Mouse (Mus musculus) liver, adult (tissue): ENCODE measurements around the gene Asah2.

Experiments used
- GATA4 ChIP-seq: IDR thresholded peaks from 2 replicates; pipeline ENCODE4 v1.6.1; 2014; ENCODE audit warnings: mild to moderate bottlenecking, low read length; ENCODE audit not compliant: insufficient replicate concordance

The Asah2 gene

GRCm38 (mm10) chr19:32056252-32056651, 51.8 kb downstream of the Asah2 start:
- TF ChIP-seq GATA4, result no peak

GRCm38 (mm10) chr19:32055725-32056124, 52.3 kb downstream of the Asah2 start:
- TF ChIP-seq GATA4, result peak; percentile 27; the same call in 1 of the 2 replicates

GRCm38 (mm10) chr19:32051251-32051650, 56.8 kb downstream of the Asah2 start:
- TF ChIP-seq GATA4, result no peak

DNA sequence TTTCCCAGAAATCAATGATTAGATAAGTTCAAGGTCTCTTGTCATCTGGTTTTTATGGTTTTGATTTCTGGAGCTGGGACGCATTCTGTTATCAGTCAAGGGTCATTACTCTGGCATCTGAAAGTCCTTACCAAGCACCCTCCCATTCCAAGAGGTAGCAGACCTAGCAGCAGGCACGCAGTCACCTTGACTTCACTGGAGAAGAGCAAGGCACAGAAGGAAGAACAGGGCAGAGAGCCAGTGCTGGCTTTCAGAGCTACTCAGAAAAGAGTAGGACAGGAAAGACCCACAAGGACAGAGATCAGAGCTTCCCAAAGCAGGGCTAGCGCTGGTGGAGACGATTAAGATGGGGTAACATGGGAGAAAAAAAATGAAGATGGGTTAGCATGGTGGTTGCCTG, 75.1 kb downstream of the Asah2 start:
- no peak for TF ChIP-seq GATA4

DNA sequence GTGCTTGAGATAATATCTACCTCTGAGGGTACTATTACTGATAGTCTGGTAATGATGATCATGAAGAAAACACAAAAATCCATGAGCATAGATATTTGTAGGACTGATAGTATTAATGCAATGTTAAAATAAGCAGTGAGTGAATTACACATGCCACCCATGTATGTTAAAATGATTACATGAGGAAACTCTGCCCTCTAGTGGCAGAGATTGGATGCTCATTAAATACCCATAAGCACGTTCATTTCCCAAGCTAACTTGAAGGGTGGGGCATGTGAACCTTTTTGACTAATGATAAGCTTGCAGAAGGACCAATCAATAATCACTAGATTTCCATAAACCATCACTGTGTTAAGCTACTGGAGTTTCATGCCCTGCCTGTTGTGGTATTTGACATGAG, 77.6 kb downstream of the Asah2 start:
- TF ChIP-seq GATA4, result no peak

DNA sequence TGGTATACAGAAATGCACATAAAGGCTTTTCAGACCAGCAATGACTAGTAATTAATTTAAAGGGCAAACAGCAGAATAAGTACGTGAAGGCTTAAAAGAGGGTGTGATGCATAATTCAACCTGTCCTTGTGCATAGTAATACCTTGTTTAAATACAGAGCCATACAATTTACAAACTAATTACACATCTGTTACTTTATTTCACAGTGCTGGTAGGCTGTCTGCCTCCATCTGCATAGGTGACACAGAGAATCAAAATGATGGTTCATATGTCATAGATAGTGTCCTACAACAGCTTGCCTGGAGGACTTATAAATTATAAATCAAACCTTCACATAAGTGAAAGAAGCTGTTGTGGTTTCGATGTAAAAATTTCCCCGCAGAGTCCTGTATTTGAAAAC, 82.6 kb downstream of the Asah2 start:
- no peak for TF ChIP-seq GATA4

DNA sequence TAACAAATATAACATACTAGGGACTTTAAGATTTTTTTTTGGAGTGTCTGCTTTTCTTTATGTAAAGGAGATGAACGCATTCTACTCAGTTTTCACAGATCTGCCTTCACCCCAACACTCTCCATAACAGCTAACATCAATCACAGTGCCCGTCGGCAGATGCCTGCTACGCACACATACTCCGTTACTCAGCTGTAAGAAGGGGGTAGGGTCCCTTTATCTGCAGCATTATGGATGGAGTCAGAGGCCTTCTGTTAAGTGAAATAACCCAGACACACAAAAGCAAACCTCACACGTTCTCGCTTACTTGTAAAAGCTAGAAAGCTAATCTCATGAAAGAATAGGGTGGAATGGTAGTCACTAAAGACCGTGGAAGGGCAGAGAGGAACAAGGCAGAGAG, 88.3 kb downstream of the Asah2 start:
- TF ChIP-seq GATA4, result no peak

- TF ChIP-seq GATA4, result no peak
Observed at GRCm38 (mm10) chr19:32018585-32018984, 89.4 kb downstream of the Asah2 start.

GRCm38 (mm10) chr19:32018053-32018452, 90.0 kb downstream of the Asah2 start:
- TF ChIP-seq GATA4, result no peak

GRCm38 (mm10) chr19:32002623-32003022, 105.4 kb downstream of the Asah2 start:
- no peak for TF ChIP-seq GATA4

DNA sequence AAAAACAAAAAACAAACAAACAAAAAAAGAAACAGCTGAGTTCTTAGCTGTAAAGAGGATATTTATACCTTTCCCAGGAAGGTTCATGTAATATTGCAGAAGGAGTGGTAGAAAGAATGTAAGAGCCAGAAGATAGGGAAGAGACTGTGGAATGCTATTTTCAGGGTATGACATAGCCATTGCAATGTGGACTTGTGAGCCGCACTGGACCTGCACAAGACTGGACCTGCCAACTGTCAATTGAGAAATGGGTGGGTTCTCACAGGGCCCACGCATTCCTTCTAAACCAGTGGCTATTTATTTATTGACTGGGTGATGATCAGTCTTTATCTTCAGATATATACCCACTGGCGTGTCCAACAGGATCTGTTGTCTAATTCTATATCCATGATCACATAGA, 111.1 kb downstream of the Asah2 start:
- no peak for TF ChIP-seq GATA4

- no peak for TF ChIP-seq GATA4
Observed at GRCm38 (mm10) chr19:31991057-31991456, 117.0 kb downstream of the Asah2 start.

DNA sequence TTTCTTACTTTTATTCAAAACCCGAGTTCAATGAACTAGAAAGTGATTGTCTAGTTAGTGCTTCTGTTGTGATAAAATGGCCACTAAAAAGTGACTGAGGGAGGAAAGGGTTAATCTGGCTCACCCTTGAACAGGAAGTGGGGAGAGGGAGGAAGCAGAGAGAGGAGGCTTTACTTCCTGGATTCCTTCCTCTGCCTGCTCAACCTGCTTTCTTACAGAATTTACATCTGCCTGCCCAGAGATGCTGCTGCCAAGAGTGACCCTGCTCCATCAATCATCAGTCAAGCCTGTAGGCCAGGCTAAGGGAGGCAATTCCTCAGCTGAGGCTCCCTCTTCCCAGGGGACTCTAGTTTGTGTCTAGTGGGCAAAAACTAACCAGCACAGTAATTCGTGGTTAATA, 132.1 kb downstream of the Asah2 start:
- no peak for TF ChIP-seq GATA4

DNA sequence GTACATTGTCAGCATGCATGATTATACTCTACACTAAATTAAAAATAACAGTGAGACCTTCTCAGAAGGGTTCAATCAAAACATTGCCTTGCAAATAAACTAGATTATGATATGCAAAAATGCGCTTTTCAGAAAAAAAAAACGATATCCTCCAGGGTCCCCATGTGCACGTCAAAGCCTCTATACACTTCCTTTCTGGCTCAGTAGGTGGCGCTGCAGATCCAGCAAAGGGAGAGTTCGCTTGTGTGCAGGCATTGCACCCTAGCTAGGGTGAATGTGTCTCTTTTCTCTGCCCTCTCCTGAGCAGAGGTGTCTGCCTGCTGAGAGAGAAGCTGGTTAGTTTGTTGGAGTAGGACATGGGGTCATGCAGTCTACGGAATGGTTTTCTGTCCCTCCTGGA, 136.0 kb downstream of the Asah2 start:
- TF ChIP-seq GATA4, result no peak

- no peak for TF ChIP-seq GATA4
Observed at GRCm38 (mm10) chr19:31971405-31971804, 136.6 kb downstream of the Asah2 start.

- TF ChIP-seq GATA4, result no peak
Observed at GRCm38 (mm10) chr19:31967933-31968532, 140.0 kb downstream of the Asah2 start.

DNA sequence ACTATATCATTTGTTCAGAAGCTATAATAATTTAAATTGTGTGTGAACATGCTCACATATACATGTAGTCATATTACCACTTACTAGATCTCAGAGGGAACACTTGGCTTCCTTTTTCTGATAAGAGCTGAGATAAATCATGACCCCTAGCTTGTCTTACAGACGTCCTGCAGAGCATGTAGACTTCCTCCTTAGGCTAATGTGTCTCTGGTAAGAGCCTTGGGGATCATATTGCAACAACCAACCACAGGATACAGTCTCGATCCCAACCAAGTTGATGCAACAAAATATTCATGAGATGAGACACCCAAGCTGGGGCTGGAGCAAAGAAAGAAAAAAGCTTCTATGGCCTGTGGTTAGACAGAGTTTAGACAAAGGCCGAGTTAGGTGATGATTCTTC, 144.9 kb downstream of the Asah2 start:
- TF ChIP-seq GATA4, result no peak
